In the genomic region with DNA sequence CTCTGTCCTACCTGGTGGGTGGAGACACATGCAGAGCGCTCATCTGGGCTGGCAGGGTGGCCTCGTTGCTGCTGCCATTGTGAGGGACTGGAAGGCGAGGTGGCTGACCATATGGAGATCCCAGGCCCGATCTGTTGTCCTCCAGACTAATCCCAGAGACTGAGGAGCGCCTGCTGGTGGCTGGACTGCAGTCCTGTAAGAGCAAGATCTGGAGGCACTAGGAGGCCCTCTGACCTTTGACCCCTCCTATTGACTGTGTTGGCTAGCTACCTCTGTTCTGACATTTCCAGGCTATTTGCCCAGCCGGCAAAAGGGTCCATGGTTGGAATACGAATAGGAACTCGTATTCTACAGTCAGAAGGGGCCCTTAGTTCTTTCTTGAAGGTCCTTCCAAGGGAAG, we compare ENCODE assay signal across 10 mouse cellular contexts. TPM values are rescaled to one million over a fixed set of nuclear protein-coding genes. Genes with fewer than 3 reads are reported as not detected.
DNase-seq lines count a peak whose midpoint lies in the region; ATAC-seq and TF ChIP-seq lines count a peak whose summit lies in the region.
"Had no signal": no experiment of that assay in that cellular context is flagged by ENCODE, and none has a peak within 500 bp of the region (broad histone marks: within the 10 kb centered on the region; RNA-seq: fewer than 3 reads in every experiment).

No protein-coding gene starts in this region.

- H3K4me3 ChIP-seq in liver, embryonic 14.5 days (ENCODE audit: insufficient read depth in 1 of 2, low read depth in 2 of 2, low read length in 2 of 2): no peak overlapping the region

- H3K9me3 ChIP-seq in liver, embryonic 14.5 days (ENCODE audit: control insufficient read depth, low read length): no peaks in the 10 kb centered on the region

- DNase-seq in cerebellum, adult 11-12 months: peak; percentile 69
- DNase-seq in cerebellum, adult 8-10 months: no peak
- peak; percentile 66 for DNase-seq in left cerebral cortex, postnatal 4 days
- no peak for DNase-seq in left cerebral cortex, postnatal 36 days (ENCODE audit: low spot score in 2 of 2)
- DNase-seq in embryo, embryonic 10 days (ENCODE audit: low spot score): peak; percentile 91
- DNase-seq in liver, embryonic 14.5 days (ENCODE audit: low read depth in 3 of 3, low spot score in 3 of 3): peak; percentile 11 to 27 (median 26)
- no peak for DNase-seq in spleen, adult 12 weeks (ENCODE audit: low spot score)
- DNase-seq in frontal cortex, adult 2 months (ENCODE audit: extremely low spot score in 1 of 2, low spot score in 1 of 2): no peak
- DNase-seq: adrenal gland, postnatal 25 days; thymus, postnatal 4 days had no signal

- no peak for TF ChIP-seq EP300 in liver, embryonic 14.5 days (IDR thresholded peaks at IDR 0.05; ENCODE audit: low read depth)

- H3K4me2 ChIP-seq in liver, embryonic 14.5 days (ENCODE audit: low read depth): no peak overlapping the region

- no peaks in the 10 kb centered on the region for H3K36me3 ChIP-seq in liver, embryonic 14.5 days (replicated peaks; ENCODE audit: control insufficient read depth, insufficient read depth, low read depth)

- intact Hi-C loops in left cerebral cortex, postnatal 4 days (cut with DNase I): no loop called here
- intact Hi-C loops in left cerebral cortex, postnatal 36 days (cut with DNase I): no loop called here

- peaks cover 0 to 14% of the 10 kb centered on the region in 2 experiments; a peak in 3 of 4 replicates for H3K4me1 ChIP-seq in liver, embryonic 14.5 days (replicated peaks; ENCODE audit: control insufficient read depth in 2 of 2, insufficient read depth in 2 of 2, low read length in 1 of 2)

- H3K27ac ChIP-seq in liver, embryonic 14.5 days: no peak overlapping the region

- ATAC-seq in liver, embryonic 14.5 days (ENCODE audit: insufficient read depth): no peak

- peak; percentile 55 for TF ChIP-seq CTCF in liver, embryonic 14.5 days (IDR thresholded peaks at IDR 0.05; ENCODE audit: low read depth)

- no peaks in the 10 kb centered on the region for H3K27me3 ChIP-seq in liver, embryonic 14.5 days (ENCODE audit: control insufficient read depth, insufficient read depth, low read length)

- WGBS in liver, embryonic 14.5 days (ENCODE audit: insufficient replicate concordance): 57% methylated on average over 8 of the region's 8 CpGs

- no peak overlapping the region for H3K9ac ChIP-seq in liver, embryonic 14.5 days (replicated peaks)

RNA-seq across cellular contexts. Expression of a gene that starts 12.7 kb away (rescaled TPM):
- 10 to 100 TPM; 11.9 to 13.5 TPM for total RNA-seq in left cerebral cortex, postnatal 4 days (2021)
- total RNA-seq in left cerebral cortex, postnatal 36 days (2021): 10 to 100 TPM; 12.2 to 13.1 TPM
- polyA plus RNA-seq in liver, embryonic 14.5 days (2012; rRNA removed): 2.4 and 2.8 TPM in 2 replicates
- 2.1 and 2.8 TPM in 2 replicates for polyA plus RNA-seq in liver, embryonic 14.5 days (2014; fragmentation: Nextera tagmentation; extraction: Ambion mirVana)
- 22.6 and 24.7 TPM in 2 replicates for polyA plus RNA-seq in frontal cortex, adult 2 months (2012; rRNA removed)

RNA-seq across cellular contexts. Expression of a gene that starts 28.2 kb away (rescaled TPM):
- 1 to 10 TPM; 4.0 to 4.7 TPM for total RNA-seq in left cerebral cortex, postnatal 4 days (2021)
- 1 to 10 TPM; 4.3 to 5.3 TPM for total RNA-seq in left cerebral cortex, postnatal 36 days (2021)
- polyA plus RNA-seq in liver, embryonic 14.5 days (2012; rRNA removed): 21.1 and 24.4 TPM in 2 replicates
- polyA plus RNA-seq in liver, embryonic 14.5 days (2014; fragmentation: Nextera tagmentation; extraction: Ambion mirVana): 34.0 and 35.6 TPM in 2 replicates
- polyA plus RNA-seq in frontal cortex, adult 2 months (2012; rRNA removed): 6.6 and 8.9 TPM in 2 replicates

RNA-seq across cellular contexts. Expression of a gene that starts 43.8 kb away (rescaled TPM):
- 10 to 100 TPM; 14.4 to 15.7 TPM for total RNA-seq in left cerebral cortex, postnatal 4 days (2021)
- total RNA-seq in left cerebral cortex, postnatal 36 days (2021): 10 to 100 TPM; 15.4 to 21.4 TPM
- polyA plus RNA-seq in liver, embryonic 14.5 days (2012; rRNA removed): 1.4 and 1.7 TPM in 2 replicates
- polyA plus RNA-seq in liver, embryonic 14.5 days (2014; fragmentation: Nextera tagmentation; extraction: Ambion mirVana): 1.8 and 2.2 TPM in 2 replicates
- 20.5 and 27.1 TPM in 2 replicates for polyA plus RNA-seq in frontal cortex, adult 2 months (2012; rRNA removed)

Comparison
In these comparisons a context has a peak if more than half of its experiments do, and no peak if none do; other contexts are left out.
1. DNase-seq: peak in cerebellum, adult 11-12 months (single experiment), left cerebral cortex, postnatal 4 days (single experiment), embryo, embryonic 10 days (single experiment) and liver, embryonic 14.5 days (3 of 3); none in cerebellum, adult 8-10 months (single experiment), left cerebral cortex, postnatal 36 days (0 of 2), spleen, adult 12 weeks (single experiment) and frontal cortex, adult 2 months (0 of 2).